ENCODE assay signal across 9 mouse cellular contexts in genomic region chr15:78786411-78786818, GRCm38 (mm10). TPM values are rescaled to one million over a fixed set of nuclear protein-coding genes. Genes with fewer than 3 reads are reported as not detected.
DNase-seq lines count a peak whose midpoint lies in the region; ATAC-seq and TF ChIP-seq lines count a peak whose summit lies in the region.
"Had no signal": no experiment of that assay in that cellular context is flagged by ENCODE, and none has a peak within 500 bp of the region (broad histone marks: within the 10 kb centered on the region; RNA-seq: fewer than 3 reads in every experiment).

No protein-coding gene starts in this region.

- no peak overlapping the region for H3K4me3 ChIP-seq in kidney, adult 2 months (ENCODE audit: insufficient read depth, low read depth, low read length)
- H3K4me3 ChIP-seq in heart, embryonic 12.5 days: no peak overlapping the region
- no peak overlapping the region for H3K4me3 ChIP-seq in lung, embryonic 15.5 days
- H3K4me3 ChIP-seq: erythroblast, embryonic 14.5 days had no signal

- H3K9ac ChIP-seq in heart, embryonic 12.5 days: no peak overlapping the region
- H3K9ac ChIP-seq in lung, embryonic 15.5 days: no peak overlapping the region

- ATAC-seq in heart, embryonic 12.5 days (ENCODE audit: insufficient number of reproducible peaks, low FRiP score): no peak
- ATAC-seq in lung, embryonic 15.5 days (ENCODE audit: borderline replicate concordance, extremely low read depth, low FRiP score, low TSS enrichment): no peak

- no peaks in the 10 kb centered on the region for H3K27me3 ChIP-seq in kidney, adult 2 months (replicated peaks; ENCODE audit: control insufficient read depth, insufficient read depth, low read length)
- H3K27me3 ChIP-seq in heart, embryonic 12.5 days (replicated peaks): no peaks in the 10 kb centered on the region
- no peaks in the 10 kb centered on the region for H3K27me3 ChIP-seq in lung, embryonic 15.5 days

- DNase-seq in kidney, adult 2 months: peak; percentile 39
- no peak for DNase-seq in kidney, adult 9 months
- peak; percentile 97 for DNase-seq in adipocyte (ENCODE audit: low spot score)
- no peak for DNase-seq in adrenal gland, postnatal 36 days
- DNase-seq in embryo, embryonic 11 days: no peak
- no peak for DNase-seq in urinary bladder, adult 2 months (ENCODE audit: low spot score)

- H3K4me1 ChIP-seq in kidney, adult 2 months (ENCODE audit: control insufficient read depth, insufficient read depth, low read length): peaks cover 31% of the 10 kb centered on the region
- peaks cover 39% of the 10 kb centered on the region for H3K4me1 ChIP-seq in heart, embryonic 12.5 days (replicated peaks)
- peaks cover 38% of the 10 kb centered on the region for H3K4me1 ChIP-seq in lung, embryonic 15.5 days

- WGBS in kidney, adult 2 months: 53% methylated on average over 9 of the region's 9 CpGs
- 66% methylated on average over 9 of the region's 9 CpGs for WGBS in heart, embryonic 12.5 days
- 53% methylated on average over 9 of the region's 9 CpGs for WGBS in lung, embryonic 15.5 days

- no peaks in the 10 kb centered on the region for H3K36me3 ChIP-seq in kidney, adult 2 months (ENCODE audit: control insufficient read depth, insufficient read depth, low read length)
- H3K36me3 ChIP-seq in heart, embryonic 12.5 days: no peaks in the 10 kb centered on the region
- H3K36me3 ChIP-seq in lung, embryonic 15.5 days: no peaks in the 10 kb centered on the region

- H3K9me3 ChIP-seq in heart, embryonic 12.5 days (replicated peaks): no peaks in the 10 kb centered on the region
- no peaks in the 10 kb centered on the region for H3K9me3 ChIP-seq in lung, embryonic 15.5 days

- TF ChIP-seq POLR2A in kidney, adult 2 months (IDR thresholded peaks at IDR 0.05; ENCODE audit: low read depth, low read length): no peak

- H3K27ac ChIP-seq in kidney, adult 2 months (ENCODE audit: insufficient read depth, low read depth, low read length): peak overlapping the region; percentile 72
- peak overlapping the region; percentile 70 for H3K27ac ChIP-seq in heart, embryonic 12.5 days (ENCODE audit: poor library complexity, severe bottlenecking)
- H3K27ac ChIP-seq in lung, embryonic 15.5 days: peak overlapping the region; percentile 85

- no peak for TF ChIP-seq CTCF in kidney, adult 2 months (conservative IDR thresholded peaks at IDR 0.05; ENCODE audit: insufficient read depth, insufficient read length, low read depth, low read length)

- no peak overlapping the region for H3K4me2 ChIP-seq in heart, embryonic 12.5 days
- no peak overlapping the region for H3K4me2 ChIP-seq in lung, embryonic 15.5 days

RNA-seq across cellular contexts. Expression of gene Mfng, which starts 13.1 kb away (rescaled TPM):
- polyA plus RNA-seq in kidney, adult 2 months (2012; rRNA removed): 15.7 and 16.6 TPM in 2 replicates
- 7.3 and 7.9 TPM in 2 replicates for polyA plus RNA-seq in heart, embryonic 12.5 days (2016; fragmentation: Nextera tagmentation; extraction: Ambion mirVana)
- 42.1 and 45.0 TPM in 2 replicates for polyA plus RNA-seq in lung, embryonic 15.5 days (2015; fragmentation: Nextera tagmentation; extraction: Ambion mirVana)
- 10 to 100 TPM; 12.3 to 16.7 TPM for total RNA-seq in adrenal gland, postnatal 36 days (2021)
- 8.0 and 9.2 TPM in 2 replicates for polyA plus RNA-seq in urinary bladder, adult 2 months (2012; rRNA removed)

RNA-seq across cellular contexts. Expression of gene Card10, which starts 16.4 kb away (rescaled TPM):
- polyA plus RNA-seq in kidney, adult 2 months (2012; rRNA removed): 80.4 and 93.7 TPM in 2 replicates
- 6.1 and 7.5 TPM in 2 replicates for polyA plus RNA-seq in heart, embryonic 12.5 days (2016; fragmentation: Nextera tagmentation; extraction: Ambion mirVana)
- polyA plus RNA-seq in lung, embryonic 15.5 days (2015; fragmentation: Nextera tagmentation; extraction: Ambion mirVana): 7.1 and 7.6 TPM in 2 replicates
- total RNA-seq in adrenal gland, postnatal 36 days (2021): 1 to 10 TPM; 5.9 to 9.8 TPM
- polyA plus RNA-seq in urinary bladder, adult 2 months (2012; rRNA removed): 8.6 and 9.5 TPM in 2 replicates

RNA-seq across cellular contexts. Expression of gene Cdc42ep1, which starts 56.0 kb away (rescaled TPM):
- polyA plus RNA-seq in kidney, adult 2 months (2012; rRNA removed): 59.2 and 66.7 TPM in 2 replicates
- 40.5 and 40.8 TPM in 2 replicates for polyA plus RNA-seq in heart, embryonic 12.5 days (2016; fragmentation: Nextera tagmentation; extraction: Ambion mirVana)
- 105 and 109 TPM in 2 replicates for polyA plus RNA-seq in lung, embryonic 15.5 days (2015; fragmentation: Nextera tagmentation; extraction: Ambion mirVana)
- total RNA-seq in adrenal gland, postnatal 36 days (2021): 10 to 100 TPM; 36.8 to 52.6 TPM
- polyA plus RNA-seq in urinary bladder, adult 2 months (2012; rRNA removed): 21.0 and 21.6 TPM in 2 replicates

Comparison
In these comparisons a context has a peak if more than half of its experiments do, and no peak if none do; other contexts are left out.
1. DNase-seq: peak in kidney, adult 2 months (single experiment) and adipocyte (single experiment); none in kidney, adult 9 months (single experiment), adrenal gland, postnatal 36 days (0 of 2), embryo, embryonic 11 days (single experiment) and urinary bladder, adult 2 months (single experiment).
2. Peak in every context shown above with its lines, with median percentiles within 50 percentile points of each other: H3K27ac ChIP-seq.